Mouse (Mus musculus): ENCODE data around the gene Cct5. TPM values are rescaled to one million over a fixed set of nuclear protein-coding genes. Genes with fewer than 3 reads are reported as not detected.
"Not testable (repeated sequence)": the region's sequence is repeated elsewhere in the genome, so short reads cannot be mapped to it uniquely, and the experiment has no call there.

The Cct5 gene
- total and polyA plus RNA-seq, 3 experiments: 396 to 1,184 (median 798) TPM

DNA sequence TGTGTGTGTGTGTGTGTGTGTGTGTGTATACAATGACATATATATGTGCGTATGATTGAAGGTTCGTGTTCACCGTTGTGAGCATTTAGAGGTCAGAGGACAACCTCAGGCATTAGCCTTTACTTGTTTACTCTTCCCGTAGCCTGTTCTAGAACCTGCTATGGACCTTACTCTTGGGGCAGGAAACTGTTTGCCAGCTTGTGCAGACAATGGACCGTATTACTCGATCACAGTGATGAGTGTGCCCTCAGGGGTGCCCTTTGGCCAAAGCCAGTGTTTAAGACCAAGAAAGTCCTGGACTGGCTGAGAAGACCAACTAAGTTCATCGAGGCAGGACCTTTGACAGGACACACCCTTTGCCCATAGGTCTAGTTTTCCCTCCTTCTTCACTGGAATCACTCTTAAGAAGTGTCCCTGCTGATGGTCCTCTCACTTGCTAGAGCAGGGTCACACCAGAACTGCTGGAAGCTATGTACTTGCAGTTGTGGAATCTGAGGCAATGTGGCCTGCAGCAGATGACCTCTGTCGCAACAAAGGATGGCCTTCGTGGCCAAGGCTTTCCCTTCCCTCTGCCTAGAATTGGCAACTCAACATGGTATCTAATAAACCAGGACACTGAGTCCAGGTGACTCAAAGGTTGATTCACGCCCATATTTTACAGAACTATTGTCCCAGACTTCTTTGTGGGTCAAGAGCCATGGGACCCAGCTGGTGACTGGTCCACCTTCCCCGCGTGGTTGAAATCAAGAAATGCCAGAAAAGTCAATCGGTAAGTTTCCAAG, 18.1 kb downstream of the Cct5 start:
- TF ChIP-seq ZNF384 (IDR thresholded peaks at IDR 0.05; ENCODE audit: low read depth, low read length): no peak
- no peak for TF ChIP-seq TAL1 (IDR thresholded peaks at IDR 0.05; ENCODE audit: low read length)
- TF ChIP-seq MYC (IDR thresholded peaks at IDR 0.05; ENCODE audit: low read depth, low read length): no peak
- TF ChIP-seq HCFC1 (IDR thresholded peaks at IDR 0.05; ENCODE audit: low read depth, low read length): no peak
- H3K79me2 ChIP-seq (ENCODE audit: control insufficient read depth, insufficient read depth, low read length, poor library complexity): no peaks in the 10 kb centered on the region
- no peak overlapping the region for H3K27ac ChIP-seq (ENCODE audit: control insufficient read depth, low read depth, low read length)
- no peaks in the 10 kb centered on the region for H3K27me3 ChIP-seq (ENCODE audit: control insufficient read depth in 1 of 2, insufficient read depth in 2 of 2, low read length in 2 of 2)
- peaks cover 2 to 20% of the 10 kb centered on the region in 2 experiments for H3K4me1 ChIP-seq (ENCODE audit: control insufficient read depth in 1 of 2, insufficient read depth in 2 of 2, low read length in 2 of 2)
- H3K9ac ChIP-seq (ENCODE audit: control insufficient read depth, low read depth, low read length, poor library complexity, severe bottlenecking): no peak overlapping the region
- DNase-seq (ENCODE audit: low read depth, low spot score): no peak
- H3K9me3 ChIP-seq (replicated peaks; ENCODE audit: insufficient read depth, low read length): no peaks in the 10 kb centered on the region
- H3K36me3 ChIP-seq (ENCODE audit: control insufficient read depth in 1 of 2, insufficient read depth in 2 of 2, low read length in 2 of 2): peaks cover 0 to 14% of the 10 kb centered on the region in 2 experiments; a peak in 2 of 4 replicates
- H3K4me3 ChIP-seq (ENCODE audit: control insufficient read depth in 1 of 2, insufficient read depth in 1 of 2, low read depth in 2 of 2, low read length in 2 of 2): no peak overlapping the region

DNA sequence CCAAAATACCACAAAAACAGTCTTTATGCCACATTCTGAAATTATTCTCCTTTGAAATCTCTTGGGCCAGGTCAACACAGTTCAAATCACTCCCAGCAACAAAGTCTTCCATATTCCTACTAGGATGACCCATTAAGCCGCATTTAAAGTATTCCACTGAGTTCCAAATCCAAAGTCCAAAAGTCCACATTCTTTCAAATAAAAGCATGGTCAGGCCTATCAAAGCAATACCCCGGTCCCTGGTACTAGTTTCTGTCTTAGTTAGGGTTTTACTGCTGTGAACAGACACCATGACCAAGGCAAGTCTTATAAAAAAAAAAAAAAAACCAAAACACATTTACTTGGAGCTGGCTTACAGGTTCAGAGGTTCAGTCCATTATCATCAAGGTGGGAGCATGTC, 20.5 kb downstream of the Cct5 start:
- H3K27me3 ChIP-seq (ENCODE audit: control insufficient read depth in 1 of 2, insufficient read depth in 2 of 2, low read length in 2 of 2): not testable (repeated sequence)

DNA sequence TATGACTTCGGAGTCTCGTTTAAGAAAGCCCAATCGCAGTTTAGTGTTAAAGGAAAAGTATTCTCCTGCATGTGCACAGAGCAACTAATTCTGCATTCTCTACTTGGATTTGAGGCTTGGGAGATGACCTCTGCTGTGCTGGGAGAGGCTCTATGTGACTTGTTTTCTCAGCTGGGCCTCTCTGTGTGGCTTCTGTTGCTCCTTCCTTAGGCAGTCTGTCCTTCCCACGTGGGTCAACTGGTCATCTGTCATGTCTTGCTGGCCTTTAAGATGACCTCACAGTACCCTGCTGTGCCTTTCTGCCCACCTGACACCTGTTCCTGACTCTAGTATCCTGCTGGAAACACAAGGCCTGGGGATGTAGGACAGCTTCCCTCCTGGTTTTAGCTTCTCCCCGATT, 25.5 kb downstream of the Cct5 start:
- no peak overlapping the region for H3K27ac ChIP-seq (ENCODE audit: control insufficient read depth, low read depth, low read length)
- no peak overlapping the region for H3K4me3 ChIP-seq (ENCODE audit: control insufficient read depth in 1 of 2, insufficient read depth in 1 of 2, low read depth in 2 of 2, low read length in 2 of 2)
- H3K9ac ChIP-seq (ENCODE audit: control insufficient read depth, low read depth, low read length, poor library complexity, severe bottlenecking): no peak overlapping the region
- peaks cover 12 to 29% of the 10 kb centered on the region in 2 experiments for H3K4me1 ChIP-seq (ENCODE audit: control insufficient read depth in 1 of 2, insufficient read depth in 2 of 2, low read length in 2 of 2)
- H3K36me3 ChIP-seq (ENCODE audit: control insufficient read depth in 1 of 2, insufficient read depth in 2 of 2, low read length in 2 of 2): peaks cover 0 to 19% of the 10 kb centered on the region in 2 experiments; a peak in 2 of 4 replicates
- H3K9me3 ChIP-seq (replicated peaks; ENCODE audit: insufficient read depth, low read length): no peaks in the 10 kb centered on the region
- no peak for TF ChIP-seq JUND (IDR thresholded peaks at IDR 0.05; ENCODE audit: low read depth, low read length)
- no peak for TF ChIP-seq TCF12 (IDR thresholded peaks at IDR 0.05; ENCODE audit: low read depth, low read length)
- TF ChIP-seq RCOR1 (IDR thresholded peaks at IDR 0.05; ENCODE audit: low read depth, low read length): no peak
- no peak for TF ChIP-seq POLR2AphosphoS2 (IDR thresholded peaks at IDR 0.05; ENCODE audit: low read length)
- no peak for TF ChIP-seq GABPA (IDR thresholded peaks at IDR 0.05; ENCODE audit: low read depth, low read length)
- no peak for TF ChIP-seq ELF1 (IDR thresholded peaks at IDR 0.05; ENCODE audit: low read depth, low read length)
- H3K27me3 ChIP-seq (ENCODE audit: control insufficient read depth in 1 of 2, insufficient read depth in 2 of 2, low read length in 2 of 2): no peaks in the 10 kb centered on the region
- H3K79me2 ChIP-seq (ENCODE audit: control insufficient read depth, insufficient read depth, low read length, poor library complexity): no peaks in the 10 kb centered on the region
- DNase-seq (ENCODE audit: low read depth, low spot score): no peak

More for the DNA sequence above, 20.5 kb downstream of the Cct5 start:
- H3K4me1 ChIP-seq (ENCODE audit: control insufficient read depth in 1 of 2, insufficient read depth in 2 of 2, low read length in 2 of 2): peaks cover 0 to 13% of the 10 kb centered on the region in 2 experiments; a peak in 2 of 4 replicates
- H3K36me3 ChIP-seq (ENCODE audit: control insufficient read depth in 1 of 2, insufficient read depth in 2 of 2, low read length in 2 of 2); H3K79me2 ChIP-seq (ENCODE audit: control insufficient read depth, insufficient read depth, low read length, poor library complexity); DNase-seq (ENCODE audit: low read depth, low spot score); H3K9me3 ChIP-seq (replicated peaks; ENCODE audit: insufficient read depth, low read length); H3K4me3 ChIP-seq (ENCODE audit: control insufficient read depth in 1 of 2, insufficient read depth in 1 of 2, low read depth in 2 of 2, low read length in 2 of 2); H3K9ac ChIP-seq (ENCODE audit: control insufficient read depth, low read depth, low read length, poor library complexity, severe bottlenecking); H3K27ac ChIP-seq (ENCODE audit: control insufficient read depth, low read depth, low read length): not testable (repeated sequence)

Data from MEL (cell line).